ENCODE assay signal across 13 mouse cellular contexts in the genomic region with DNA sequence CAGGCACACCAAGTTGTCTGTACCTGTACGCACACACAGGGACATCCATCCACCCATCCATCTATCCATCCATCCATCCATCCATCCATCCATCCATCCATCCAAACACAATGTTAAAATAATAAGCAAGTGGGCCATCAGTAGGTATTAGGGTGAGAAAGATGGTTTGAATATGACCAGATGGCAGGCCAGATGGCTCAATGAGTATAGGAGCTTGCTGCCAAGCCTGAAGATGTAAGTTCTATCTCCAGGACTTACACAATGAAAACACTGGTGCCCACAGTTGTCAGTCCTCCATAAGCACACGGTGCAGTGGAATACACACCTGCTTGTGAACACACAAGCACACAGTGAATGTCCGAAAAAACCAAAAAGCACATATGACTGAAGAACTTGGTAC.
"Had no signal": no experiment of that assay in that cellular context is flagged by ENCODE, and none has a peak within 500 bp of the region (broad histone marks: within the 10 kb centered on the region; RNA-seq: fewer than 3 reads in every experiment).

No protein-coding gene starts in this region.

- H3K27me3 ChIP-seq: limb, embryonic 13.5 days; liver, embryonic 15.5 days; midbrain, embryonic 13.5 days had no signal

- DNase-seq: kidney, postnatal 36 days; layer of hippocampus, adult 9-11 months; layer of hippocampus, postnatal 36 days; lung, adult 2 months; lung, postnatal 36 days; right cerebral cortex, adult 18-20 months; right cerebral cortex, postnatal 25 days; thymus, postnatal 36 days had no signal

- ATAC-seq: lung, postnatal 0 days; midbrain, embryonic 13.5 days had no signal

- H3K4me3 ChIP-seq: limb, embryonic 13.5 days; liver, embryonic 15.5 days; midbrain, embryonic 13.5 days had no signal

- H3K27ac ChIP-seq: kidney, postnatal 0 days; limb, embryonic 13.5 days; liver, embryonic 15.5 days; midbrain, embryonic 13.5 days had no signal

- H3K36me3 ChIP-seq: liver, embryonic 15.5 days; midbrain, embryonic 13.5 days had no signal

- H3K9me3 ChIP-seq: limb, embryonic 13.5 days; liver, embryonic 15.5 days; midbrain, embryonic 13.5 days had no signal
